Mouse (Mus musculus) intestine, embryonic 15.5 days (tissue): ENCODE data around the gene Rbms3. TPM values are rescaled to one million over a fixed set of nuclear protein-coding genes. Genes with fewer than 3 reads are reported as not detected.

Experiments
- ATAC-seq: fragments of 200-750 bp; cut with Nextera tagmentation; 2 replicates; pipeline ENCODE4 v1.8.0; 2017; ENCODE audit warnings: moderate TSS enrichment, moderate library complexity
- H3K27ac ChIP-seq: fragments of 300-500 bp; sonication (generic); 2 replicates; pipeline ENCODE4 v1.5.1; 2015; ENCODE audit warnings: mild to moderate bottlenecking, inconsistent platforms
- H3K27me3 ChIP-seq: fragments of 300-500 bp; sonication (generic); replicated peaks from 2 replicates; pipeline ENCODE4 v1.6.1; 2015; ENCODE audit warnings: inconsistent platforms
- H3K36me3 ChIP-seq: fragments of 300-500 bp; sonication (generic); 2 replicates; pipeline ENCODE4 v1.6.1; 2015; ENCODE audit warnings: inconsistent platforms
- H3K4me1 ChIP-seq: fragments of 300-500 bp; sonication (generic); replicated peaks from 2 replicates; pipeline ENCODE4 v1.6.1; 2015; ENCODE audit warnings: inconsistent platforms
- H3K4me2 ChIP-seq: fragments of 300-500 bp; sonication (generic); replicated peaks from 2 replicates; pipeline ENCODE4 v1.6.1; 2015; ENCODE audit warnings: mild to moderate bottlenecking, inconsistent platforms
- H3K4me3 ChIP-seq: fragments of 300-500 bp; sonication (generic); replicated peaks from 2 replicates; pipeline ENCODE4 v1.5.1; 2015; ENCODE audit warnings: inconsistent platforms
- H3K9ac ChIP-seq: fragments of 300-500 bp; sonication (generic); 2 replicates; pipeline ENCODE4 v1.6.1; 2015; ENCODE audit warnings: inconsistent platforms
- H3K9me3 ChIP-seq: fragments of 300-500 bp; sonication (generic); 2 replicates; pipeline ENCODE4 v1.6.1; 2016; ENCODE audit warnings: inconsistent platforms
- WGBS: fragments of 180-500 bp; shearing (Covaris S2); methylation state at CpG from one replicate; pipeline ENCODE4 v1.1.7; 2015; 5-methylcytosine and 5-hydroxymethylcytosine counted together
- polyA plus RNA-seq: library from polyadenylated mRNA; unstranded; fragments of >200 nt; fragmentation: Nextera tagmentation; extraction: Ambion mirVana; gene quantifications from 2 replicates; pipeline ENCODE4 v1.2.1, GENCODE M21; 2015

Gene Rbms3
- polyA plus RNA-seq, 1 experiment from 2014 or later: 53.0 TPM

DNA sequence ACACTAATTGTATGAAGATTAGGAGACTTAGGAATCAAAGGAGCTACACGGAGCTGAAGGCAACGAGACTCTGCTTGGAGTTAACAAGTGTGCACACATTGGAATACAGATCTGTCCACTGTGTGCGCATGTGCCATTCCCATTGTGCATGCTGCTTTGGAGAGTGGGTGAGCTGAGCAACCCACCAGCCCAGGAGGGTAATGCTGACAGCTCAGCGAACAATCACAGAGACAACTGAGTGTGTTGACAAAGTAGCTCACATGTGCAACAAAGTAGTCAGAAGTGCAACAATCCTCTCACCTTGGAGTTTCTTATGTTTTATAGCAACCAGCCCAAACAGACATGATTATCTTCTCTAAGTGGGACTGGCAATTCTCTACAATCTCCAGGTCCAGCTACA, 955.5 kb downstream of the Rbms3 start:
- ATAC-seq: no peak
- Histone ChIP-seq H3K27ac (no peak overlapping the region), H3K4me3 (no peak overlapping the region), H3K4me1 (0 out of 2 replicates have a peak, but pooled peaks cover 4% of the 10 kb centered on the region), H3K36me3 (no peaks in the 10 kb centered on the region), H3K27me3 (no peaks in the 10 kb centered on the region), H3K9ac (no peak overlapping the region), H3K4me2 (no peak overlapping the region), H3K9me3 (no peaks in the 10 kb centered on the region)
- 89% methylated on average over 4 of the region's 4 CpGs for WGBS

DNA sequence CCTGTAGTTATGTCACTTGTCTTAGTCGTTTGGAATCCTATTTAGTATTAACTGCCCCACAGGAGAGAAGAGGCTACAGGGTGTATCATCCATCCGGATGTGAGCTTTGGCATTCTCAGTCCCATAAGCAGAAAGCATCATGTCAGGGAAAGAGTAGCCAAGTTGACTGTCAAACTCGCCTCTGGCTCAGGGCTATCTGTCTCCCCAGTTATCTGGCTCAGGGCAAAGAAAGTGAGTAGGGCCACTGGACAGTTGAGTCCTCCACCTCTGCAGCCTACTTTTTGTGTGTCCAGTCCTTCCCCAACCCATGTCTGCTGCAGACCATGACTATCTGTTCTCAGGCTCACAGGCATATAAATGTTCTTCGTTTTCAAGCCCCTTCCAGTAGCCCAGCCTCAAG, 968.7 kb downstream of the Rbms3 start:
- no peaks in the 10 kb centered on the region for H3K9me3 ChIP-seq
- no peaks in the 10 kb centered on the region for H3K4me1 ChIP-seq
- no peak for ATAC-seq
- no peak overlapping the region for H3K27ac ChIP-seq
- 83% methylated on average over 4 of the region's 4 CpGs for WGBS
- H3K27me3 ChIP-seq: no peaks in the 10 kb centered on the region
- no peak overlapping the region for H3K4me2 ChIP-seq
- H3K4me3 ChIP-seq: no peak overlapping the region
- no peak overlapping the region for H3K9ac ChIP-seq
- 0 out of 2 replicates have a peak, but pooled peaks cover 3% of the 10 kb centered on the region for H3K36me3 ChIP-seq

DNA sequence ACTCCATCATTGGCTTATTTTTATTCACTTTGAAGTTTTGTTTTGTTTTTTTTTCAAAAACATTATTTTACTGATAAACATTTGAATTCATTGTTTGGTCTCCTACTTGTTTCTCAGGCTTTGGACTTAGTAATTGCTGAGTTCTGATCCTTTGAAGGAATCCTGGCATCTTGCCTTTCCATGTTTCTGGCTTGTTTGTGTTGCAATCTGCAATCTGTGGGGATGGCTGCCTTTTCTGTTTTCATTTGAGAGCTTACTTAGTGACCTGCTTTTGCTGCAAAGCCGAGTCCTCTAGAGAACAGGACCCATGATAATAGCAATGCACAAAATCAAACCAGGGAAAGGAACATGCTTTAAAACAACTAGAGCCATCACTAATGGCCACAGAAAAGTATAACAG, 969.8 kb downstream of the Rbms3 start:
- Histone ChIP-seq H3K27me3 (no peaks in the 10 kb centered on the region), H3K4me2 (no peak overlapping the region), H3K9ac (no peak overlapping the region), H3K36me3 (0 out of 2 replicates have a peak, but pooled peaks cover 2% of the 10 kb centered on the region), H3K9me3 (no peaks in the 10 kb centered on the region), H3K4me1 (no peaks in the 10 kb centered on the region), H3K27ac (no peak overlapping the region), H3K4me3 (no peak overlapping the region)
- 64% methylated on average over 1 of the region's 1 CpGs for WGBS
- ATAC-seq: no peak

DNA sequence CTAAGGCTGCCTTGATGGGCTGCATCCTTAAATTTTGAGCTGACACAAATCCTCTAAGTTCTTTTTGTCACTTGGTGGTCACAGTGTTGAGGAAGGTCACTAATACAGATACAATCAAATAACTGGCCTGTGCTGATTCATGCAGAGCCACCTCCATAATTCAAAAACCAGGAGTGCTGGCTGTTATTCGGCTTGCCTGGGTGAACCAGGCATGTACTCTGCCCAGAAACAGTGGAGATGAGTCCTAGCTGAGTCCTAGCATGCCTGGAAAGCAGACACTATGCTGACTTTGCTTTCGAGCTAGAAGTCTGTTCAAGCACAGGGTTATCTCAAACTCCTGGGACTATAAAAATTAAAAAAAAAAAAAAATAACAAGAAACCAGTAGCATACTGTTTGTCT, 972.6 kb downstream of the Rbms3 start:
- WGBS: 69% methylated on average over 2 of the region's 2 CpGs
- no peak overlapping the region for H3K9ac ChIP-seq
- H3K4me1 ChIP-seq: no peaks in the 10 kb centered on the region
- no peaks in the 10 kb centered on the region for H3K27me3 ChIP-seq
- no peaks in the 10 kb centered on the region for H3K9me3 ChIP-seq
- H3K4me2 ChIP-seq: no peak overlapping the region
- no peak for ATAC-seq
- no peak overlapping the region for H3K27ac ChIP-seq
- H3K36me3 ChIP-seq: no peaks in the 10 kb centered on the region
- H3K4me3 ChIP-seq: no peak overlapping the region

DNA sequence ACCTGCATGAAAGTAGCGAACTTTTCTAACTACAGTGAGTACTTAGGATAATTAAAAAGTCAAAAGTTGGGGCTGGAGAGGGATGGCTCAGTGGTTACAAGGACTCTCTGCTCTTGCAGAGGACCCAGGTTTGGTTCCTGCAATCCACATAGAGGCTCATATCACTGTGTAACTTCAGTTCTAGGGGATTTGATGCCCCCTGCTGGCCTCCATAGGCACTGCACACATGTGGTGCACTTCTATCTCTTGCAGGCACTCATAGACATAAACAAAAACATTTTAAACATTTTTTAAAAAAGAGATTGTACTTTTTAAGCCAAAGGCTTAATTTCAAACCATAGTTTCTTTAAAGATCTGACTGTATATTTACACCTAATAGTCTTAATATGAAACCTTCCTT, 978.3 kb downstream of the Rbms3 start:
- no peak overlapping the region for H3K4me3 ChIP-seq
- H3K9me3 ChIP-seq: no peaks in the 10 kb centered on the region
- H3K9ac ChIP-seq: no peak overlapping the region
- ATAC-seq: no peak
- H3K36me3 ChIP-seq: no peaks in the 10 kb centered on the region
- no peak overlapping the region for H3K4me2 ChIP-seq
- no peak overlapping the region for H3K27ac ChIP-seq
- peaks cover 5% of the 10 kb centered on the region; the same call in 1 of the 2 replicates for H3K4me1 ChIP-seq
- WGBS: 100% methylated on average over 1 of the region's 1 CpGs
- no peaks in the 10 kb centered on the region for H3K27me3 ChIP-seq

DNA sequence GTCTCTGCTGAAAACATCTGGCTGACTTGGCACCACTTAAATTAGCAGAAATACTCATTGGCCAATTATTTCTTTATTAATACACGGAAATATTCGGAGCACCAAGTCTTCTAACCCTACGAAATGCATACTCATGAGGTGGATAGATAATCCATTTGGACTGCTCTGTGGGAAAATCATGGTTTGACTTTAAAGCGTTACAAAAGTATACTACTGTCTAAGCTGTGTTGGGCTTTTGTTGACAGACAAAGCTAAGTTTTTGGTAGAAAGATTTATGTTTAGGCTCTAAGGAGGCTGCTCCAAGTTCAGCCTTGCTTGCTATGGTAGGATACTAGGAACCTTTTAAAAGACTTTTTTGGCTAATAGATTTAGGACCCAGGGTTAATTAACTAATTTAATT, 979.8 kb downstream of the Rbms3 start:
- H3K4me1 ChIP-seq: peaks cover 5% of the 10 kb centered on the region; the same call in 1 of the 2 replicates
- no peak overlapping the region for H3K4me2 ChIP-seq
- H3K27ac ChIP-seq: no peak overlapping the region
- H3K27me3 ChIP-seq: no peaks in the 10 kb centered on the region
- ATAC-seq: no peak
- no peaks in the 10 kb centered on the region for H3K9me3 ChIP-seq
- WGBS: 73% methylated on average over 4 of the region's 4 CpGs
- H3K9ac ChIP-seq: no peak overlapping the region
- no peak overlapping the region for H3K4me3 ChIP-seq
- no peaks in the 10 kb centered on the region for H3K36me3 ChIP-seq

DNA sequence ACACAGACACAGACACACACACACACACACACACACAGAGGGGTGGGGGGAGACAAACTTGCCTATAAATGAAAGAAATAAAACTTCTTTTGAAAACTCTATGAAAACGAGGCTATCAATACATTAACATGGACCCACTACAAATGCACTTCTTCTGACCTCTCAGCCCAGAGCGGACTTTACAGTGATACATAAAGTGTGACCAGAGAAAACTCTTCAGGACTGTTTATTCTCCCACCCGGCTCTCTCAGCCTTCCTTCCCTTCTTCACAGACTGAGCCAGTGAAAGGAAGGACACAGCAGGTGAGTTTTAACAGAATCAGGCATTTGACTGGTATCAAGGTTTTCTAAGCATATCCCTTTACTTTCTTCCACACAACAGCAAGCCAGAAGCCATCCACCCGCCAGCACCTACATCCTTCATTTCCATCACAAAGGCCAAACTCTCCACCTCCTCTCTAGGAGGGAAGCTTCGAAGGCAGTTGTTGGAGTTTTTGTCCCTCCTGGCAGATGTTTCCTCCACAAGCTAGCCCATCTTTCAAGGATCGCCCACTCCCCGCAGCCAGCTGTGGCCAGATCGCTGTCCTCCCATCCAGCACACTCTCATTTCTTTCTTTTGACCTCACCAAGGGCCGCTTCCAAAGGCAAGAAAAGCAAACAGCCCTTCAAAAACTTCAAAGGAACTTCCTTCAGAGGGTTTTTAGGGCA, 980.5 kb downstream of the Rbms3 start:
- H3K4me3 ChIP-seq: no peak overlapping the region
- H3K27ac ChIP-seq: no peak overlapping the region
- H3K4me1 ChIP-seq: peaks cover 5% of the 10 kb centered on the region; the same call in 1 of the 2 replicates
- H3K27me3 ChIP-seq: no peaks in the 10 kb centered on the region
- H3K9me3 ChIP-seq: no peaks in the 10 kb centered on the region
- H3K36me3 ChIP-seq: no peaks in the 10 kb centered on the region
- ATAC-seq: no peak
- 45% methylated on average over 9 of the region's 9 CpGs for WGBS
- no peak overlapping the region for H3K4me2 ChIP-seq
- no peak overlapping the region for H3K9ac ChIP-seq

DNA sequence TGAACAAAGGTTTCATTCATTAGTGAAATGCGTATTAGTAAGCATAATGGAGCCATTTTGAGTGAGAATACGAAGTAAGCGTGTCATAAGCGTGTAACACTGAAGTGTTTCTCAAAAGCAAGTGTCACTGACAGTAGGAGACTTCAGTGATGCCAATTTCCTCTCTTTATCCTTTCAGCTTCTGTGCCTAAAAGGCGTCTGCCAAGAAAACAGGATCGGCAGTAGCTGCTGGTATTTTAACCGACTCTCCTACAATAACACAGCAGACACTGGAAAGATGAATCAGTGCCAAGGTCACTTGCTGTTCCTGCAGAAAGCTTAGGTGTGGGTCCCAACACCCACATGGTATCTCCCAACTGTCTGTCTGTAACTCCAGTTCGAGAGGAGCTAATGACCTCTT, 985.1 kb downstream of the Rbms3 start:
- 75% methylated on average over 8 of the region's 8 CpGs for WGBS

DNA sequence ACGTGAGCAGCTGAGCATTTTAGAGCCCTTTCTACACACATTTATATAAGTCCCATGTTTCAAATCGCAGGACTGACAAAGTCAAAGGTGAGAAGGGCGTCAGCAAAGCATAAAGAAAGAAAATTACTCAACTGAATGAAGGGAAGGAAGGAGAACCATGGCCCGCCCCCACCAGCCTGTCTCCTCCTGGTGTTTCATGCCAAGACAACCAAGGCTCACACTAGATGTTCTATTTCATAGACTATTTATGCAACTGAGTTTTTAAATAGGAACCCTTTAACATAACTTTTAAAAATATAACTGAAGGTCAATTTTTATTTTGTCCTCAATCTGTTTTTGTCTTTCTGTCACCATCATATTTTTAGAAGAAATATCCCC, 989.4 kb downstream of the Rbms3 start:
- ATAC-seq: 0 out of 2 replicates have a peak, but pooled peaks have one; percentile 15

More for the DNA sequence above, 985.1 kb downstream of the Rbms3 start:
- no peak overlapping the region for H3K4me2 ChIP-seq
- H3K27me3 ChIP-seq: no peaks in the 10 kb centered on the region
- no peak overlapping the region for H3K4me3 ChIP-seq
- H3K4me1 ChIP-seq: peaks cover 11% of the 10 kb centered on the region
- no peak overlapping the region for H3K9ac ChIP-seq
- H3K9me3 ChIP-seq: no peaks in the 10 kb centered on the region; the same call in 1 of the 2 replicates
- H3K36me3 ChIP-seq: no peaks in the 10 kb centered on the region
- H3K27ac ChIP-seq: no peak overlapping the region
- no peak for ATAC-seq

DNA sequence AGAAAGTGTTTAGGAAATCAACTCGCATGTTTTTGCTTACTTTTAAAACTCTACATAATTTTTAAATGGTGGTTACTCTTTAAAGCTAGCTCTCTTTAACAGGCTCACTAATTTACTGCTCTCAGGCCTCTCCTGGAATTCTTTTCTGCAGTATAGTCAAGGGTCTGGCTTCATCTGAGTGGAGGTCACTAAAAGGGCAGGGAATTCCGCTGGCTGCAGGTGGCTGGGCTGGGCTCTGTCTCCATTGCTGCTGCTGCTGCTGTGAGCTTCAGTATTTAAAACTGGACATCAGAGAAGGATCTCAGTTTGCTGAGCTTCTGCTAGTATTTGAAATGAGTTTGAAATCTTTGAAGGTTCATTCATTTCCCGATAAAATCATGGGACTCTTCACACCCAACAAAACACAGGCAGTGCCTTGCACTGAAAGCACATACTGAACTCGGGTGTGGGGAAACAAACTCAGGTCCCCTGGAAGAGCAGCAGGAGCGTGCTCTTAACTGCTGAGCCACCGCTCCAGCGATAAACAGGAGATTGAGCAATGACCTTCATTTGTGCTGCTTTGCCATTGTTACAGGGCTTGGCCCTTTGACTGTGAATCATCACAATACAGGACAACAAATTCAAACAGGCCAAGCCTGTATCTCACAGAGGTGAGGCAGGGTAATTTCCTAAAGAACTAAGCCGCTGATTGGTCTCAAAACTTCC, 990.0 kb downstream of the Rbms3 start:
- peak; percentile 76 for ATAC-seq
- H3K4me1 ChIP-seq: peaks cover 13% of the 10 kb centered on the region
- H3K27me3 ChIP-seq: no peaks in the 10 kb centered on the region
- WGBS: 27% methylated on average over 8 of the region's 8 CpGs
- no peaks in the 10 kb centered on the region; the same call in 1 of the 2 replicates for H3K9me3 ChIP-seq
- H3K4me3 ChIP-seq: no peak overlapping the region
- no peak overlapping the region for H3K4me2 ChIP-seq
- H3K27ac ChIP-seq: peak overlapping the region; percentile 58; the same call in 1 of the 2 replicates
- H3K9ac ChIP-seq: no peak overlapping the region
- H3K36me3 ChIP-seq: no peaks in the 10 kb centered on the region

More for the DNA sequence above, 989.4 kb downstream of the Rbms3 start:
- Histone ChIP-seq H3K27me3 (no peaks in the 10 kb centered on the region), H3K9me3 (no peaks in the 10 kb centered on the region; the same call in 1 of the 2 replicates), H3K9ac (no peak overlapping the region), H3K27ac (peak overlapping the region; percentile 58; the same call in 1 of the 2 replicates), H3K4me2 (no peak overlapping the region), H3K4me1 (peaks cover 13% of the 10 kb centered on the region), H3K36me3 (no peaks in the 10 kb centered on the region), H3K4me3 (no peak overlapping the region)
- 37% methylated on average over 4 of the region's 4 CpGs for WGBS

DNA sequence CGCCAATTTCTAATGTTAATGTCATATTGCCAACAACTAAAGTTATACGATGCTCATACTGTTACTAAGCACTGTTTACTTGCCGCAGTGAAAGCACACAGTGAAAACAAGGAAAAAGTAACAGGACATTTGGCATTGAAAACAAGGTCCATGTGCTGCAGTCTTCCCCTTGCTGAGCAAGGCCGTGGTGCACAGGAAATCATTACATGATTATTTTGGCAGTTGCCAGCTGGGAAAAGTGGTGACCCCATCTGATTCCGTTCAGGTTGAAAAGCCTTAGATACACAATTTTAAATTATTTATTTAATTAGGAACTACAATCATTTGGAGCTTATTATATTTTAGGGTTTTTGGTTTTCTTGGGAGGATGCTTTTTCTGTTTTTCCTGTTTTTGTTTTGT, 995.9 kb downstream of the Rbms3 start:
- H3K4me1 ChIP-seq: 0 out of 2 replicates have a peak, but pooled peaks cover under 1% of the 10 kb centered on the region
- no peaks in the 10 kb centered on the region for H3K36me3 ChIP-seq
- ATAC-seq: no peak
- 77% methylated on average over 5 of the region's 5 CpGs for WGBS
- no peaks in the 10 kb centered on the region for H3K27me3 ChIP-seq
- no peak overlapping the region for H3K9ac ChIP-seq
- H3K4me2 ChIP-seq: no peak overlapping the region
- no peak overlapping the region for H3K4me3 ChIP-seq
- no peaks in the 10 kb centered on the region for H3K9me3 ChIP-seq
- no peak overlapping the region for H3K27ac ChIP-seq

DNA sequence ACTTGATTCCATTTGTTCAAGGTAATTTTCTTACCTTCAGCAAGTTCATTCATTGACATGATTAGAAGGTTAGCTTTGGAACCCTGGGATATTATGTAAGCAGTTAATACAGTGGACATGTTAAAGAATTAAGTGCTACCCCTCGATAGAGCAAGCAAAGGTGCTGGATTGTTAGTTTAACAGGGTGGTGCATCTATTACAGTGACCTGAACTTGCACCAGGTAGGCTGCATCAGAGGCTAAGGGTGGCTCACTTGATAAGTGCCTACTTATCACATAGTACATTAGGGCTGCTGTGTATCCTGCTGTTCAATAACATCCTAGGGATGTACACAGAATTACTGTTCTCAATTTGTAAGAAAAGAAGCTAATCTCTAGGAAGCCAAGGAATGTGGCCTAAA, 996.6 kb downstream of the Rbms3 start:
- Histone ChIP-seq H3K36me3 (no peaks in the 10 kb centered on the region), H3K4me3 (no peak overlapping the region), H3K4me2 (no peak overlapping the region), H3K27me3 (no peaks in the 10 kb centered on the region), H3K27ac (no peak overlapping the region), H3K4me1 (no peaks in the 10 kb centered on the region), H3K9ac (no peak overlapping the region), H3K9me3 (no peaks in the 10 kb centered on the region)
- WGBS: 67% methylated on average over 1 of the region's 1 CpGs
- ATAC-seq: no peak
